Mouse (Mus musculus): Measurements from ENCODE around the gene E030030I06Rik. TPM values are rescaled to one million over a fixed set of nuclear protein-coding genes. Genes with fewer than 3 reads are reported as not detected.

Gene E030030I06Rik
- total and polyA plus RNA-seq, 3 experiments = 2.2 to 3.2 TPM; not detected in 1

- TF ChIP-seq NELFE (IDR thresholded peaks at IDR 0.05; ENCODE audit: low read depth, low read length) (no peak), USF1 (IDR thresholded peaks at IDR 0.05; ENCODE audit: low read depth, low read length) (no peak), USF2 (IDR thresholded peaks at IDR 0.05; ENCODE audit: borderline replicate concordance in 1 of 2, insufficient read depth in 1 of 2, low read depth in 1 of 2, low read length in 2 of 2) (no peak), JUND (IDR thresholded peaks at IDR 0.05; ENCODE audit: low read depth, low read length) (no peak), MYC (IDR thresholded peaks at IDR 0.05; ENCODE audit: low read depth, low read length) (no peak), MYB (IDR thresholded peaks at IDR 0.05; ENCODE audit: low read depth, low read length) (no peak), POLR2AphosphoS2 (IDR thresholded peaks at IDR 0.05; ENCODE audit: low read length) (no peak), E2F4 (IDR thresholded peaks at IDR 0.05; ENCODE audit: borderline replicate concordance, low read depth, low read length) (no peak), RCOR1 (IDR thresholded peaks at IDR 0.05; ENCODE audit: low read depth, low read length) (no peak), MAFK (IDR thresholded peaks at IDR 0.05; ENCODE audit: borderline replicate concordance, low read depth, low read length) (no peak), POLR2AphosphoS5 (IDR thresholded peaks at IDR 0.05; ENCODE audit: borderline replicate concordance, low read depth, low read length) (no peak), ETS1 (IDR thresholded peaks at IDR 0.05; ENCODE audit: low read depth, low read length) (no peak), MAZ (IDR thresholded peaks at IDR 0.05; ENCODE audit: low read depth, low read length) (no peak), MEF2A (IDR thresholded peaks at IDR 0.05; ENCODE audit: extremely low read depth, insufficient replicate concordance, low read depth, low read length, poor library complexity, severe bottlenecking) (no peak)
- Histone ChIP-seq H3K4me1 (ENCODE audit: control insufficient read depth in 1 of 2, insufficient read depth in 2 of 2, low read length in 2 of 2) (no peaks in the 10 kb centered on the region), H3K4me3 (ENCODE audit: control insufficient read depth in 1 of 2, insufficient read depth in 1 of 2, low read depth in 2 of 2, low read length in 2 of 2) (no peak overlapping the region), H3K36me3 (ENCODE audit: control insufficient read depth in 1 of 2, insufficient read depth in 2 of 2, low read length in 2 of 2) (no peaks in the 10 kb centered on the region; a peak in 1 of 4 replicates), H3K27me3 (ENCODE audit: control insufficient read depth in 1 of 2, insufficient read depth in 2 of 2, low read length in 2 of 2) (no peaks in the 10 kb centered on the region; a peak in 1 of 4 replicates), H3K9me3 (replicated peaks; ENCODE audit: insufficient read depth, low read length) (no peaks in the 10 kb centered on the region), H3K9ac (ENCODE audit: control insufficient read depth, low read depth, low read length, poor library complexity, severe bottlenecking) (no peak overlapping the region), H3K27ac (ENCODE audit: control insufficient read depth, low read depth, low read length) (no peak overlapping the region), H3K79me2 (ENCODE audit: control insufficient read depth, insufficient read depth, low read length, poor library complexity) (no peaks in the 10 kb centered on the region)
- DNase-seq (ENCODE audit: low read depth, low spot score) = no peak
Measured at GRCm38 (mm10) chr10:22074531-22074930, 74.5 kb downstream of the E030030I06Rik start.

- DNase-seq (ENCODE audit: low read depth, low spot score) = peak; percentile 6
- TF ChIP-seq CTCF (IDR thresholded peaks at IDR 0.05 in 2 of 3, conservative IDR thresholded peaks at IDR 0.05 in 1 of 3; ENCODE audit: control insufficient read depth in 1 of 3, insufficient read depth in 1 of 3, low read depth in 2 of 3, low read length in 3 of 3, poor library complexity in 1 of 3, severe bottlenecking in 1 of 3) = peak in 2 of 3 experiments; percentile 22 to 34; a peak in 3 of 6 replicates
- TF ChIP-seq MAZ (IDR thresholded peaks at IDR 0.05; ENCODE audit: low read depth, low read length) = no peak
- no peak overlapping the region for H3K9ac ChIP-seq (ENCODE audit: control insufficient read depth, low read depth, low read length, poor library complexity, severe bottlenecking)
Measured at GRCm38 (mm10) chr10:22072739-22073138, 76.3 kb downstream of the E030030I06Rik start.

More at GRCm38 (mm10) chr10:22072739-22073138, 76.3 kb downstream of the E030030I06Rik start:
- Histone ChIP-seq H3K9me3 (replicated peaks; ENCODE audit: insufficient read depth, low read length) (no peaks in the 10 kb centered on the region), H3K79me2 (ENCODE audit: control insufficient read depth, insufficient read depth, low read length, poor library complexity) (no peaks in the 10 kb centered on the region), H3K27me3 (ENCODE audit: control insufficient read depth in 1 of 2, insufficient read depth in 2 of 2, low read length in 2 of 2) (no peaks in the 10 kb centered on the region), H3K4me1 (ENCODE audit: control insufficient read depth in 1 of 2, insufficient read depth in 2 of 2, low read length in 2 of 2) (no peaks in the 10 kb centered on the region), H3K27ac (ENCODE audit: control insufficient read depth, low read depth, low read length) (no peak overlapping the region), H3K4me3 (ENCODE audit: control insufficient read depth in 1 of 2, insufficient read depth in 1 of 2, low read depth in 2 of 2, low read length in 2 of 2) (no peak overlapping the region), H3K36me3 (ENCODE audit: control insufficient read depth in 1 of 2, insufficient read depth in 2 of 2, low read length in 2 of 2) (no peaks in the 10 kb centered on the region; a peak in 1 of 4 replicates)
